Mouse (Mus musculus) ES-Bruce4 (cell line): ENCODE measurements around the gene Atp2b1. TPM values are rescaled to one million over a fixed set of nuclear protein-coding genes. Genes with fewer than 3 reads are reported as not detected.

Experiments used
- H3K27ac ChIP-seq: 2 replicates; pipeline ENCODE4 v1.5.1; 2012; ENCODE audit warnings: low read length, inconsistent platforms; ENCODE audit not compliant: insufficient read depth
- H3K27me3 ChIP-seq: 2 replicates; pipeline ENCODE4 v1.6.1; 2012; ENCODE audit warnings: mild to moderate bottlenecking, low read length, inconsistent platforms; ENCODE audit not compliant: control insufficient read depth, poor library complexity, insufficient read depth, severe bottlenecking
- H3K36me3 ChIP-seq: 2 replicates; pipeline ENCODE4 v1.6.1; 2012; ENCODE audit warnings: inconsistent platforms, mild to moderate bottlenecking, low read length, moderate library complexity; ENCODE audit not compliant: control insufficient read depth, poor library complexity, insufficient read depth, severe bottlenecking
- H3K4me1 ChIP-seq: one replicate; pipeline ENCODE4 v1.8.1; 2011; ENCODE audit warnings: low read length; ENCODE audit not compliant: control insufficient read depth, insufficient read depth
- H3K4me3 ChIP-seq: 2 replicates; pipeline ENCODE4 v1.5.1; 2011; ENCODE audit warnings: low read depth, mild to moderate bottlenecking, low read length
- H3K9ac ChIP-seq: 2 replicates; pipeline ENCODE4 v1.6.1; 2012; ENCODE audit warnings: low read depth, mild to moderate bottlenecking, inconsistent platforms; ENCODE audit not compliant: poor library complexity, severe bottlenecking
- H3K9me3 ChIP-seq: replicated peaks from 2 replicates; pipeline ENCODE4 v1.6.1; 2012; ENCODE audit warnings: mild to moderate bottlenecking, low read length, inconsistent platforms; ENCODE audit not compliant: control insufficient read depth, poor library complexity, insufficient read depth, severe bottlenecking
- CTCF ChIP-seq: IDR thresholded peaks from one replicate; pipeline ENCODE4 v1.8.1; 2011; ENCODE audit warnings: low read depth, low read length
- EP300 ChIP-seq: IDR thresholded peaks from 2 replicates; pipeline ENCODE4 v1.6.1; 2011; ENCODE audit warnings: low read depth, low read length; ENCODE audit not compliant: insufficient read depth
- POLR2A ChIP-seq: IDR thresholded peaks from one replicate; pipeline ENCODE4 v1.8.1; 2011; ENCODE audit warnings: low read length; ENCODE audit not compliant: insufficient read depth
- polyA plus RNA-seq: library from polyadenylated mRNA; stranded (reverse); fragments of >200 nt; gene quantifications from 2 replicates; pipeline ENCODE4 v1.2.4, GENCODE M21; 2011; ENCODE audit warnings: low read depth; ENCODE audit not compliant: missing spikeins, insufficient read depth, insufficient read length

Gene Atp2b1
- polyA plus RNA-seq, 1 experiment = 68.1 TPM

GRCm38 (mm10) chr10:98891361-98891760 lies 22.8 kb upstream of the Atp2b1 start:
- H3K9me3 ChIP-seq = no peaks in the 10 kb centered on the region
- H3K9ac ChIP-seq = no peak overlapping the region
- TF ChIP-seq POLR2A (no peak), CTCF (no peak), EP300 (no peak)
- H3K4me1 ChIP-seq = no peaks in the 10 kb centered on the region
- no peaks in the 10 kb centered on the region for H3K27me3 ChIP-seq
- H3K36me3 ChIP-seq = no peaks in the 10 kb centered on the region
- no peak overlapping the region for H3K4me3 ChIP-seq
- no peak overlapping the region for H3K27ac ChIP-seq

GRCm38 (mm10) chr10:98897507-98897906 lies 16.7 kb upstream of the Atp2b1 start:
- H3K4me3 ChIP-seq = no peak overlapping the region
- H3K27me3 ChIP-seq = no peaks in the 10 kb centered on the region
- no peaks in the 10 kb centered on the region for H3K9me3 ChIP-seq
- TF ChIP-seq POLR2A = no peak
- TF ChIP-seq EP300 = no peak
- TF ChIP-seq CTCF = no peak
- no peaks in the 10 kb centered on the region for H3K36me3 ChIP-seq
- H3K4me1 ChIP-seq = no peaks in the 10 kb centered on the region
- H3K27ac ChIP-seq = no peak overlapping the region
- H3K9ac ChIP-seq = no peak overlapping the region

- no peak overlapping the region for H3K9ac ChIP-seq
- H3K9me3 ChIP-seq = no peaks in the 10 kb centered on the region
- H3K36me3 ChIP-seq = no peaks in the 10 kb centered on the region
- H3K4me3 ChIP-seq = no peak overlapping the region
- no peak overlapping the region for H3K27ac ChIP-seq
- H3K27me3 ChIP-seq = no peaks in the 10 kb centered on the region
- H3K4me1 ChIP-seq = no peaks in the 10 kb centered on the region
- TF ChIP-seq POLR2A = no peak
- TF ChIP-seq CTCF = no peak
- no peak for TF ChIP-seq EP300
Measured at GRCm38 (mm10) chr10:98897913-98898748, 16.1 kb upstream of the Atp2b1 start.

- Histone ChIP-seq H3K9ac (no peak overlapping the region), H3K4me1 (no peaks in the 10 kb centered on the region), H3K4me3 (no peak overlapping the region), H3K9me3 (no peaks in the 10 kb centered on the region), H3K36me3 (no peaks in the 10 kb centered on the region), H3K27ac (no peak overlapping the region), H3K27me3 (no peaks in the 10 kb centered on the region)
- TF ChIP-seq EP300 (no peak), CTCF (no peak), POLR2A (no peak)
Measured at GRCm38 (mm10) chr10:98901533-98901932, 12.7 kb upstream of the Atp2b1 start.

- no peaks in the 10 kb centered on the region for H3K36me3 ChIP-seq
- no peak for TF ChIP-seq CTCF
- TF ChIP-seq EP300 = no peak
- no peak for TF ChIP-seq POLR2A
- H3K4me1 ChIP-seq = no peaks in the 10 kb centered on the region
- no peaks in the 10 kb centered on the region for H3K9me3 ChIP-seq
- no peak overlapping the region for H3K4me3 ChIP-seq
- H3K27ac ChIP-seq = no peak overlapping the region
- H3K9ac ChIP-seq = no peak overlapping the region
- H3K27me3 ChIP-seq = no peaks in the 10 kb centered on the region
Measured at GRCm38 (mm10) chr10:98905987-98906386, 8.2 kb upstream of the Atp2b1 start.

GRCm38 (mm10) chr10:98906941-98907549 lies 7.2 kb upstream of the Atp2b1 start:
- TF ChIP-seq EP300 = no peak
- no peaks in the 10 kb centered on the region for H3K36me3 ChIP-seq
- no peaks in the 10 kb centered on the region for H3K4me1 ChIP-seq
- no peaks in the 10 kb centered on the region for H3K9me3 ChIP-seq
- H3K27ac ChIP-seq = no peak overlapping the region
- no peak overlapping the region for H3K9ac ChIP-seq
- no peak overlapping the region for H3K4me3 ChIP-seq
- no peaks in the 10 kb centered on the region for H3K27me3 ChIP-seq
